In the genomic region with DNA sequence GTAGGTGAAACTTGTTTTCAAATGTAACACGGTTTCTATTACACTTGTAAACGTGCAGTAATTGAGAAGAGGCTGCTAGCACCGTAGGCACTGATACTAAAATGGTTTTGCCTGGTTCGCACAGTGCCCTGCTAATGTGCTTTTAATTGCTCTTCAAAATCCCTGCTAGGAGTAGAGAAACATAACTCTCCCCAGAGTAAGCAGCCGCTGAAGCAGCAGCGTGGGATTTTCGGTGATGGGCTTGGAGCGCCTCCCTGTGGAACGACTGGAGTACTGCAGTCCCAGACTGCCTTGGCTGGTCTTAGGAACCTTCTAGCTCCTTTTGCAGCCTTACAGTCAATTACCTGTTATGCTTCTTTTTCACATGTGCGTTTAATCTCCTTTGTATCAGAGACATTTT, we compare ENCODE assay signal across 8 mouse cellular contexts.
DNase-seq lines count a peak whose midpoint lies in the region; ATAC-seq and TF ChIP-seq lines count a peak whose summit lies in the region.

No protein-coding gene starts in this region.

- H3K27me3 ChIP-seq in heart, embryonic 11.5 days (ENCODE audit: control insufficient read depth, insufficient read depth, low read length): no peaks in the 10 kb centered on the region
- H3K27me3 ChIP-seq in hindbrain, embryonic 14.5 days (ENCODE audit: control insufficient read depth, insufficient read depth, low read length): no peaks in the 10 kb centered on the region

- in situ Hi-C loops in ES-E14 (cut with MboI; ENCODE audit: low sequenced_read_pairs in 2 of 2, unreplicated experiment in 2 of 2): no loop called here

- peak; percentile 27 to 44 for DNase-seq in heart, postnatal 10 days
- peak; percentile 46 for DNase-seq in ES-E14 (ENCODE audit: low read depth, low spot score)
- peak; percentile 73 for DNase-seq in embryo, embryonic 11 days
- DNase-seq in hindbrain, embryonic 14.5 days (ENCODE audit: low spot score): peak; percentile 86
- DNase-seq in mesoderm, embryonic 11.5 days (ENCODE audit: low read depth, low spot score): peak; percentile 76
- peak; percentile 75 for DNase-seq in right cerebral cortex, postnatal 4 days
- no peak for DNase-seq in c-Kit-positive CD71-positive TER-119-positive erythroid progenitor cells, embryonic 14.5 days (ENCODE audit: low spot score)

- intact Hi-C loops in heart, postnatal 10 days (cut with DNase I): loop anchor here (5.0 kb wide), 1 partner anchor 927 kb away; no protein-coding TSS in a partner anchor

- no peak for ATAC-seq in heart, embryonic 11.5 days (replicated peaks; ENCODE audit: insufficient number of reproducible peaks, low FRiP score, low TSS enrichment)
- ATAC-seq in hindbrain, embryonic 14.5 days (ENCODE audit: low FRiP score): peak; percentile 84

- H3K36me3 ChIP-seq in heart, embryonic 11.5 days (ENCODE audit: control insufficient read depth, insufficient read depth, low read length): no peaks in the 10 kb centered on the region
- H3K36me3 ChIP-seq in ES-E14 (ENCODE audit: control insufficient read depth, insufficient read depth, low read length, poor library complexity, severe bottlenecking): no peaks in the 10 kb centered on the region
- H3K36me3 ChIP-seq in hindbrain, embryonic 14.5 days (replicated peaks; ENCODE audit: control insufficient read depth, insufficient read depth): no peaks in the 10 kb centered on the region

- H3K4me3 ChIP-seq in heart, embryonic 11.5 days (ENCODE audit: low read depth, low read length): no peak overlapping the region
- no peak overlapping the region for H3K4me3 ChIP-seq in ES-E14 (ENCODE audit: insufficient read depth in 1 of 2, low read depth in 1 of 2, low read length in 2 of 2, poor library complexity in 1 of 2, severe bottlenecking in 1 of 2)
- H3K4me3 ChIP-seq in hindbrain, embryonic 14.5 days (replicated peaks; ENCODE audit: low read length): no peak overlapping the region

- H3K4me1 ChIP-seq in heart, embryonic 11.5 days (ENCODE audit: control insufficient read depth, insufficient read depth, low read length): no peaks in the 10 kb centered on the region
- H3K4me1 ChIP-seq in ES-E14 (ENCODE audit: control insufficient read depth in 2 of 2, insufficient read depth in 2 of 2, low read length in 2 of 2, poor library complexity in 1 of 2): no peaks in the 10 kb centered on the region
- no peaks in the 10 kb centered on the region for H3K4me1 ChIP-seq in hindbrain, embryonic 14.5 days (replicated peaks; ENCODE audit: control insufficient read depth, insufficient read depth, low read length)

- no peak overlapping the region for H3K9ac ChIP-seq in heart, embryonic 11.5 days (ENCODE audit: low read depth, low read length)
- H3K9ac ChIP-seq in ES-E14 (ENCODE audit: insufficient read depth, low read depth, low read length, poor library complexity, severe bottlenecking): no peak overlapping the region
- no peak overlapping the region for H3K9ac ChIP-seq in hindbrain, embryonic 14.5 days

- H3K9me3 ChIP-seq in heart, embryonic 11.5 days (replicated peaks; ENCODE audit: control insufficient read depth, low read length): no peaks in the 10 kb centered on the region
- no peaks in the 10 kb centered on the region for H3K9me3 ChIP-seq in ES-E14 (ENCODE audit: control insufficient read depth, insufficient read depth, low read depth, low read length)
- H3K9me3 ChIP-seq in hindbrain, embryonic 14.5 days (ENCODE audit: control insufficient read depth, low read length): no peaks in the 10 kb centered on the region

- H3K27ac ChIP-seq in heart, embryonic 11.5 days (ENCODE audit: low read depth, low read length): no peak overlapping the region
- no peak overlapping the region for H3K27ac ChIP-seq in ES-E14 (ENCODE audit: insufficient read depth, low read depth, low read length, poor library complexity, severe bottlenecking)
- H3K27ac ChIP-seq in hindbrain, embryonic 14.5 days: no peak overlapping the region

- H3K4me2 ChIP-seq in heart, embryonic 11.5 days: no peak overlapping the region
- no peak overlapping the region for H3K4me2 ChIP-seq in hindbrain, embryonic 14.5 days (replicated peaks)

- WGBS in heart, embryonic 11.5 days (ENCODE audit: insufficient replicate concordance): 28% methylated on average over 10 of the region's 10 CpGs
- 13% methylated on average over 10 of the region's 10 CpGs for whole genome bisulfite sequencing in hindbrain, embryonic 14.5 days

TF ChIP-seq in ES-E14, 5 proteins besides CTCF, POLR2A, EP300 and RAD21:
- TF ChIP-seq HCFC1 (IDR thresholded peaks at IDR 0.05; ENCODE audit: borderline replicate concordance, insufficient read depth, low read length): no peak
- TF ChIP-seq ZNF384 (IDR thresholded peaks at IDR 0.05; ENCODE audit: low read depth, low read length): no peak
- TF ChIP-seq ZC3H11A (IDR thresholded peaks at IDR 0.05; ENCODE audit: borderline replicate concordance, low read depth, low read length): peak; percentile 97
- TF ChIP-seq CHD2 (IDR thresholded peaks at IDR 0.05; ENCODE audit: low read depth, low read length): no peak
- TF ChIP-seq MAFK (IDR thresholded peaks at IDR 0.05; ENCODE audit: insufficient read depth, low read depth, low read length): no peak
